Mouse (Mus musculus): ENCODE data around the gene Tctn1.
"Not testable (repeated sequence)": the region's sequence is repeated elsewhere in the genome, so short reads cannot be mapped to it uniquely, and the experiment has no call there.

The Tctn1 gene

GRCm38 (mm10) chr5:122218928-122219327 is 45.3 kb downstream of the Tctn1 start:
- DNase-seq (ENCODE audit: low read depth), result no peak

- DNase-seq (ENCODE audit: low read depth), result no peak
These were observed 46.0 kb downstream of the Tctn1 start for GRCm38 (mm10) chr5:122218109-122218905.

- no peak for DNase-seq (ENCODE audit: low read depth)
These were observed 46.6 kb downstream of the Tctn1 start for GRCm38 (mm10) chr5:122217636-122218035.

- no peak for DNase-seq (ENCODE audit: low read depth)
These were observed 50.4 kb downstream of the Tctn1 start for GRCm38 (mm10) chr5:122213861-122214260.

GRCm38 (mm10) chr5:122212820-122213219 is 51.4 kb downstream of the Tctn1 start:
- not testable (repeated sequence) for DNase-seq (ENCODE audit: low read depth)

GRCm38 (mm10) chr5:122212125-122212524 is 52.1 kb downstream of the Tctn1 start:
- DNase-seq (ENCODE audit: low read depth), result no peak

GRCm38 (mm10) chr5:122210890-122211289 is 53.4 kb downstream of the Tctn1 start:
- DNase-seq (ENCODE audit: low read depth), result peak; percentile 70

- peak; percentile 68 for DNase-seq (ENCODE audit: low read depth)
These were observed 54.5 kb downstream of the Tctn1 start for GRCm38 (mm10) chr5:122209591-122210368.

GRCm38 (mm10) chr5:122208909-122209308 is 55.4 kb downstream of the Tctn1 start:
- no peak for DNase-seq (ENCODE audit: low read depth)

GRCm38 (mm10) chr5:122206475-122206874 is 57.8 kb downstream of the Tctn1 start, which contains the start of gene Hvcn1:
Gene Hvcn1 (plus strand): TSS chr5:122206804.
- DNase-seq (ENCODE audit: low read depth), result no peak

- DNase-seq (ENCODE audit: low read depth), result peak; percentile 42
These were observed 60.1 kb downstream of the Tctn1 start for GRCm38 (mm10) chr5:122204180-122204579.

- no peak for DNase-seq (ENCODE audit: low read depth)
These were observed 62.4 kb downstream of the Tctn1 start for GRCm38 (mm10) chr5:122201904-122202303.

GRCm38 (mm10) chr5:122200872-122201271 is 63.4 kb downstream of the Tctn1 start:
- DNase-seq (ENCODE audit: low read depth), result no peak

- DNase-seq (ENCODE audit: low read depth), result peak; percentile 48
These were observed 71.9 kb downstream of the Tctn1 start for GRCm38 (mm10) chr5:122192347-122192746.

GRCm38 (mm10) chr5:122191269-122192063 is 72.8 kb downstream of the Tctn1 start:
- DNase-seq (ENCODE audit: low read depth), result no peak

- DNase-seq (ENCODE audit: low read depth), result no peak
These were observed 73.8 kb downstream of the Tctn1 start for GRCm38 (mm10) chr5:122190465-122190864.

GRCm38 (mm10) chr5:122189115-122189514 is 75.1 kb downstream of the Tctn1 start:
- peak; percentile 64 for DNase-seq (ENCODE audit: low read depth)

All from 416B (cell line).